Mouse (Mus musculus) macrophage (primary cell): ENCODE measurements around the gene Chaf1a. TPM values are rescaled to one million over a fixed set of nuclear protein-coding genes. Genes with fewer than 3 reads are reported as not detected.

Experiments
- H3K27ac ChIP-seq: fragments of 350-480 bp; formaldehyde crosslinking; 2 replicates; pipeline ENCODE4 v1.9.0; 2021
- H3K36me3 ChIP-seq: fragments of 350-480 bp; formaldehyde crosslinking; 2 replicates; pipeline ENCODE4 v1.9.0; 2021; ENCODE audit errors: inconsistent target
- H3K4me3 ChIP-seq: fragments of 350-480 bp; formaldehyde crosslinking; 2 replicates; pipeline ENCODE4 v1.9.0; 2021; ENCODE audit errors: inconsistent target
- H3K79me2 ChIP-seq: fragments of 350-480 bp; formaldehyde crosslinking; 2 replicates; pipeline ENCODE4 v1.9.0; 2021; ENCODE audit errors: inconsistent target
- WGBS: methylation state at CpG from one replicate; pipeline ENCODE4 v1.1.7; 2026; ENCODE audit warnings: inconsistent platforms; ENCODE audit not compliant: missing documents; 5-methylcytosine and 5-hydroxymethylcytosine counted together
- polyA plus RNA-seq: library from polyadenylated mRNA; stranded (reverse); fragments of 250-400 nt; gene quantifications from 3 replicates; pipeline ENCODE4 v1.2.4, GENCODE M21; 2018; ENCODE audit warnings: inconsistent platforms

The Chaf1a gene
- polyA plus RNA-seq, 1 experiment from 2014 or later, result 6.2 TPM

GRCm38 (mm10) chr17:56119981-56120880 is 80.0 kb downstream of the Chaf1a start:
- Histone ChIP-seq H3K27ac (no peak overlapping the region), H3K4me3 (no peak overlapping the region), H3K36me3 (no peaks in the 10 kb centered on the region), H3K79me2 (no peaks in the 10 kb centered on the region)
- 5% methylated on average over 63 of the region's 66 CpGs for WGBS

- H3K79me2 ChIP-seq, result no peaks in the 10 kb centered on the region
- H3K4me3 ChIP-seq, result no peak within 1 kb of the TSS
- no peak within 1 kb of the TSS for H3K27ac ChIP-seq
- whole genome bisulfite sequencing, result 46% methylated on average over 2 of the region's 2 CpGs
- H3K36me3 ChIP-seq, result peaks cover 2% of the 10 kb centered on the region; the same call in 1 of the 2 replicates
Observed at GRCm38 (mm10) chr17:56121826-56122225, 81.6 kb downstream of the Chaf1a start, which contains the start of gene Lrg1. Lrg1 (minus strand) TSS chr17:56122001.

Other genes starting within 250 kb of the Chaf1a start
- 3.7 to 8.0 TPM (median 5.0 TPM) in 3 replicates for gene Zfp119a, start 161.5 kb upstream of the Chaf1a start, polyA plus RNA-seq
- gene Zfp959, start 148.3 kb upstream of the Chaf1a start, polyA plus RNA-seq, result 5.9 to 12.3 TPM (median 6.4 TPM) in 3 replicates
- 4.5 to 7.3 TPM (median 5.6 TPM) in 3 replicates for gene Zfp119b, start 90.9 kb upstream of the Chaf1a start, polyA plus RNA-seq
- gene Ebi3, start 87.8 kb upstream of the Chaf1a start, polyA plus RNA-seq, result 47.4 to 91.9 TPM (median 63.3 TPM) in 3 replicates
- 10.7 to 11.5 TPM (median 10.8 TPM) in 3 replicates for gene Yju2, start 81.3 kb upstream of the Chaf1a start, polyA plus RNA-seq
- gene Shd, start 70.0 kb upstream of the Chaf1a start, polyA plus RNA-seq, result not detected in 3 replicates
- not detected in 3 replicates for gene Fsd1, start 53.9 kb upstream of the Chaf1a start, polyA plus RNA-seq
- gene Stap2, start 34.9 kb upstream of the Chaf1a start, polyA plus RNA-seq, result 0.22 to 0.28 TPM in 2 of 3 replicates, not detected in the other
- 31.2 to 42.2 TPM (median 38.7 TPM) in 3 replicates for gene Mpnd, start 34.7 kb upstream of the Chaf1a start, polyA plus RNA-seq
- gene Sh3gl1, start 3.8 kb upstream of the Chaf1a start, polyA plus RNA-seq, result 33.5 to 87.9 TPM (median 87.4 TPM) in 3 replicates
- 28.9 to 74.4 TPM (median 41.1 TPM) in 3 replicates for gene Ubxn6, start 34.6 kb downstream of the Chaf1a start, polyA plus RNA-seq
- gene Hdgfl2, start 39.2 kb downstream of the Chaf1a start, polyA plus RNA-seq, result 26.3 to 28.1 TPM (median 28.1 TPM) in 3 replicates
- gene Plin4, start 69.4 kb downstream of the Chaf1a start, polyA plus RNA-seq, result not detected in 3 replicates
- not detected in 3 replicates for gene Plin5, start 77.2 kb downstream of the Chaf1a start, polyA plus RNA-seq
- 0.26 TPM in 1 of 3 replicates, not detected in the others for gene Lrg1, start 81.6 kb downstream of the Chaf1a start, polyA plus RNA-seq
- gene Sema6b, start 99.9 kb downstream of the Chaf1a start, polyA plus RNA-seq, result 3.0 to 7.1 TPM (median 4.4 TPM) in 3 replicates
- gene Tnfaip8l1, start 122.0 kb downstream of the Chaf1a start, polyA plus RNA-seq, result 1.2 to 1.7 TPM (median 1.5 TPM) in 3 replicates
- 33.8 to 65.3 TPM (median 50.0 TPM) in 3 replicates for gene Mydgf, start 143.5 kb downstream of the Chaf1a start, polyA plus RNA-seq
- 19.4 to 30.5 TPM (median 30.3 TPM) in 3 replicates for gene Dpp9, start 178.5 kb downstream of the Chaf1a start, polyA plus RNA-seq
- 6.6 to 13.3 TPM (median 10.2 TPM) in 3 replicates for gene Fem1a, start 216.4 kb downstream of the Chaf1a start, polyA plus RNA-seq
- 19.5 to 36.1 TPM (median 21.2 TPM) in 3 replicates for gene Ticam1, start 236.3 kb downstream of the Chaf1a start, polyA plus RNA-seq